Mouse (Mus musculus) kidney, embryonic 14.5 days (tissue): ENCODE results near the gene Tmem238. TPM values are rescaled to one million over a fixed set of nuclear protein-coding genes. Genes with fewer than 3 reads are reported as not detected.

ENCODE experiments used
- ATAC-seq: fragments of 200-750 bp; cut with Nextera tagmentation; 2 replicates; pipeline ENCODE4 v1.8.0; 2017; ENCODE audit warnings: moderate number of reproducible peaks, mild to moderate bottlenecking, moderate TSS enrichment, moderate library complexity; ENCODE audit not compliant: low FRiP score, low TSS enrichment
- H3K27ac ChIP-seq: fragments of 300-500 bp; sonication (generic); 2 replicates; pipeline ENCODE4 v1.5.1; 2014; ENCODE audit warnings: low read depth, mild to moderate bottlenecking, low read length, moderate library complexity, mixed read lengths
- H3K27me3 ChIP-seq: fragments of 300-500 bp; sonication (generic); 2 replicates; pipeline ENCODE4 v1.6.1; 2014; ENCODE audit warnings: mild to moderate bottlenecking, low read length; ENCODE audit not compliant: control insufficient read depth, insufficient read depth
- H3K36me3 ChIP-seq: fragments of 300-500 bp; sonication (generic); 2 replicates; pipeline ENCODE4 v1.6.1; 2014; ENCODE audit warnings: low read length, mixed read lengths; ENCODE audit not compliant: control insufficient read depth, insufficient read depth
- H3K4me1 ChIP-seq: fragments of 300-500 bp; sonication (generic); 2 replicates; pipeline ENCODE4 v1.6.1; 2014; ENCODE audit warnings: low read length, mixed read lengths; ENCODE audit not compliant: control insufficient read depth, insufficient read depth
- H3K4me2 ChIP-seq: fragments of 300-500 bp; sonication (generic); replicated peaks from 2 replicates; pipeline ENCODE4 v1.6.1; 2014; ENCODE audit warnings: low read depth, mild to moderate bottlenecking, low read length
- H3K4me3 ChIP-seq: fragments of 300-500 bp; sonication (generic); 2 replicates; pipeline ENCODE4 v1.5.1; 2014; ENCODE audit warnings: mild to moderate bottlenecking, low read length
- H3K9ac ChIP-seq: fragments of 300-500 bp; sonication (generic); 2 replicates; pipeline ENCODE4 v1.6.1; 2014; ENCODE audit warnings: low read depth, mild to moderate bottlenecking, low read length, moderate library complexity
- H3K9me3 ChIP-seq: fragments of 300-500 bp; sonication (generic); 2 replicates; pipeline ENCODE4 v1.6.1; 2016; ENCODE audit warnings: low read length; ENCODE audit not compliant: control insufficient read depth
- WGBS: fragments of 180-500 bp; shearing (Covaris S2); extraction: QIAGEN DNeasy Blood & Tissue Kit; methylation state at CpG from one replicate; pipeline ENCODE4 v1.1.7; 2014; 5-methylcytosine and 5-hydroxymethylcytosine counted together
- polyA plus RNA-seq: library from polyadenylated mRNA; unstranded; fragments of >200 nt; fragmentation: Nextera tagmentation; extraction: Ambion mirVana; gene quantifications from 2 replicates; pipeline ENCODE4 v1.2.1, GENCODE M21; 2014

Tmem238 gene
- polyA plus RNA-seq, 1 experiment from 2014 or later, result 8.2 TPM

- H3K4me3 ChIP-seq, result no peak overlapping the region
- peaks cover 29% of the 10 kb centered on the region for H3K36me3 ChIP-seq
- no peak overlapping the region for H3K27ac ChIP-seq
- H3K4me1 ChIP-seq, result peaks cover 26% of the 10 kb centered on the region
- H3K27me3 ChIP-seq, result no peaks in the 10 kb centered on the region
- 55% methylated on average over 2 of the region's 2 CpGs for WGBS
- H3K4me2 ChIP-seq, result no peak overlapping the region
- no peak for ATAC-seq
- no peaks in the 10 kb centered on the region for H3K9me3 ChIP-seq
- no peak overlapping the region for H3K9ac ChIP-seq
These were observed 46.1 kb downstream of the Tmem238 start for GRCm38 (mm10) chr7:4743354-4743753.

- 89% methylated on average over 6 of the region's 6 CpGs for WGBS
- H3K4me2 ChIP-seq, result 0 out of 2 replicates have a peak overlapping the region, but pooled peaks have one; percentile 4
- no peaks in the 10 kb centered on the region for H3K9me3 ChIP-seq
- peaks cover 29% of the 10 kb centered on the region for H3K36me3 ChIP-seq
- ATAC-seq, result no peak
- H3K27me3 ChIP-seq, result no peaks in the 10 kb centered on the region
- no peak overlapping the region for H3K27ac ChIP-seq
- no peak overlapping the region for H3K4me3 ChIP-seq
- peaks cover 26% of the 10 kb centered on the region for H3K4me1 ChIP-seq
- peak overlapping the region; percentile 25; the same call in 1 of the 2 replicates for H3K9ac ChIP-seq
These were observed 47.0 kb downstream of the Tmem238 start for GRCm38 (mm10) chr7:4742482-4742819.

GRCm38 (mm10) chr7:4741672-4742481 is 47.6 kb downstream of the Tmem238 start:
- peak overlapping the region; percentile 85 for H3K9ac ChIP-seq
- peaks cover 26% of the 10 kb centered on the region for H3K4me1 ChIP-seq
- WGBS, result 82% methylated on average over 21 of the region's 21 CpGs
- peak overlapping the region; percentile 85; the same call in 1 of the 2 replicates for H3K4me3 ChIP-seq
- ATAC-seq, result no peak
- peak overlapping the region; percentile 75 for H3K4me2 ChIP-seq
- no peaks in the 10 kb centered on the region for H3K27me3 ChIP-seq
- peaks cover 26% of the 10 kb centered on the region for H3K36me3 ChIP-seq
- H3K27ac ChIP-seq, result peak overlapping the region; percentile 92; the same call in 1 of the 2 replicates
- no peaks in the 10 kb centered on the region for H3K9me3 ChIP-seq

DNA sequence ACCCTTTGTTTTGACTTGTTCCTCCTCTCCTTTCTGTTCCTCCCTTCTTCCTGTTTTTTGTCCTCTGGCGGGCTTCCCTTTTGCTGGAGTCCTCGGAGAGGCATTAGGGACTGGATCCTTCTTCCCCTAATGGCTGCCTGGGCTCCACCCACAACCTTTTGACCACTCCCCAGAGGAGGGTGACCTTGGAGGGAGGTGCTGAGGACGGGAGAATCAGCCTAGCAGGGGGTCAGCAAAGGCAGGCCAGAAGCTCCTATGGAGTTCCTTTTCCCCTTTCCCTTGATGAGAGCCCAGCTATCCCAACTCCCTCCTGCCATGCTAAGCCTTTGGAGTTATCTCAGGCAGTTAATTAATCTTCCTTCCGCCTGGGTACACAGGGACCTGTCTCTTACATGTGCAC is 48.3 kb downstream of the Tmem238 start:
- H3K27ac ChIP-seq, result peak overlapping the region; percentile 92; the same call in 1 of the 2 replicates
- 4% methylated on average over 4 of the region's 4 CpGs for WGBS
- peaks cover 19% of the 10 kb centered on the region for H3K36me3 ChIP-seq
- peaks cover 26% of the 10 kb centered on the region for H3K4me1 ChIP-seq
- peak overlapping the region; percentile 85 for H3K4me3 ChIP-seq
- no peaks in the 10 kb centered on the region for H3K27me3 ChIP-seq
- H3K9ac ChIP-seq, result peak overlapping the region; percentile 85
- H3K4me2 ChIP-seq, result peak overlapping the region; percentile 75
- H3K9me3 ChIP-seq, result no peaks in the 10 kb centered on the region
- no peak for ATAC-seq

DNA sequence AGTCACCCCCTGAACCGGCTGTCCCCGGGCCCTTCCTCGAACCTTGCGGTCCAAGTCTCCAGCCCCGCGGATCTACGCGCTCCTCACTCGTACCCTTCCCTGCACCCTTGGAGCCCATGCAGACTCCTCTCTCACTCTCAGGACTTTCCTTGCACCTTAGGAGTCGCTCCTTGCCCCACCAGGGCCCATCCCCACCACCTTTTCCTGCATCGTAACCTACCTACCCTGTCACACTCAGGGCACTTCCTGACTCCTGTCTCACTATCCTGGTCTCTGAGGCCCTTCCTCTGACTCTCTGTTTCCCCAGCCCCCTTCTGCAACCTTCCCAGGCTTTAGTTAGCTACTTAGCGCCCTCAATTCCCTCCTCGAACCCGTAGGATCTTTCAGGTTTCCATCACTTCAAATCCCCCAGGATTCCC is 49.1 kb downstream of the Tmem238 start:
- Histone ChIP-seq H3K4me2 (peak overlapping the region; percentile 75), H3K9ac (peak overlapping the region; percentile 85), H3K9me3 (no peaks in the 10 kb centered on the region), H3K27ac (peak overlapping the region; percentile 92), H3K27me3 (no peaks in the 10 kb centered on the region), H3K4me1 (peaks cover 26% of the 10 kb centered on the region), H3K4me3 (peak overlapping the region; percentile 85), H3K36me3 (peaks cover 16% of the 10 kb centered on the region)
- ATAC-seq, result peak; percentile 48; the same call in 1 of the 2 replicates
- WGBS, result under 1% methylated on average over 14 of the region's 14 CpGs

- under 1% methylated on average over 37 of the region's 44 CpGs for WGBS
- peak; percentile 97 for ATAC-seq
- H3K9ac ChIP-seq, result peak within 1 kb of the TSS; percentile 85
These were observed 49.7 kb downstream of the Tmem238 start, which contains the start of gene Kmt5c for GRCm38 (mm10) chr7:4739544-4740275. Kmt5c (plus strand) TSS chr7:4740115.

GRCm38 (mm10) chr7:4739041-4739543 is 50.4 kb downstream of the Tmem238 start:
- peak overlapping the region; percentile 36 for H3K4me3 ChIP-seq
- H3K9me3 ChIP-seq, result no peaks in the 10 kb centered on the region
- H3K36me3 ChIP-seq, result peaks cover 11% of the 10 kb centered on the region; the same call in 1 of the 2 replicates
- no peaks in the 10 kb centered on the region for H3K27me3 ChIP-seq
- H3K4me1 ChIP-seq, result peaks cover 26% of the 10 kb centered on the region
- 50% methylated on average over 10 of the region's 10 CpGs for WGBS
- peak overlapping the region; percentile 79; the same call in 1 of the 2 replicates for H3K27ac ChIP-seq
- peak overlapping the region; percentile 64 for H3K4me2 ChIP-seq
- peak overlapping the region; percentile 38; the same call in 1 of the 2 replicates for H3K9ac ChIP-seq
- ATAC-seq, result no peak

More at GRCm38 (mm10) chr7:4739544-4740275, 49.7 kb downstream of the Tmem238 start, which contains the start of gene Kmt5c:
- Histone ChIP-seq H3K4me2 (peak within 1 kb of the TSS; percentile 75), H3K27ac (peak within 1 kb of the TSS; percentile 92), H3K9me3 (no peaks in the 10 kb centered on the region), H3K4me1 (peaks cover 26% of the 10 kb centered on the region), H3K4me3 (peak within 1 kb of the TSS; percentile 85), H3K36me3 (peaks cover 15% of the 10 kb centered on the region), H3K27me3 (no peaks in the 10 kb centered on the region)
